Mouse (Mus musculus) ovary, postnatal 14 days (tissue): ENCODE results near the gene Tubgcp6.
A peak's percentile ranks its signal among the peaks of the same experiment; 100 is the strongest.

Experiments
- DNase-seq: peaks from one replicate; pipeline ENCODE4 v3.0.0; 2022; ENCODE audit warnings: low spot score

Gene Tubgcp6

GRCm38 (mm10) chr15:89141443-89141842 is 18.5 kb upstream of the Tubgcp6 start:
- no peak for DNase-seq

GRCm38 (mm10) chr15:89140659-89141252 is 17.8 kb upstream of the Tubgcp6 start, which contains the start of gene Mapk12:
Gene Mapk12, minus strand, starts transcription at chr15:89140703.
- no peak for DNase-seq

GRCm38 (mm10) chr15:89140048-89140658 is 17.2 kb upstream of the Tubgcp6 start:
- DNase-seq, result no peak

- DNase-seq, result no peak
Measured at GRCm38 (mm10) chr15:89138531-89138930, 15.6 kb upstream of the Tubgcp6 start.

GRCm38 (mm10) chr15:89138046-89138405 is 15.1 kb upstream of the Tubgcp6 start:
- no peak for DNase-seq

- no peak for DNase-seq
Measured at GRCm38 (mm10) chr15:89137378-89138045, 14.6 kb upstream of the Tubgcp6 start.

GRCm38 (mm10) chr15:89136461-89137155 is 13.7 kb upstream of the Tubgcp6 start:
- DNase-seq, result no peak

GRCm38 (mm10) chr15:89131316-89131715 is 8.4 kb upstream of the Tubgcp6 start:
- no peak for DNase-seq

- DNase-seq, result no peak
Measured at GRCm38 (mm10) chr15:89130245-89130644, 7.3 kb upstream of the Tubgcp6 start.

GRCm38 (mm10) chr15:89128382-89129350 is 5.8 kb upstream of the Tubgcp6 start, which contains the start of gene Hdac10:
Gene Hdac10, minus strand, starts transcription at chr15:89128700.
- peak; percentile 67 for DNase-seq

- no peak for DNase-seq
Measured at GRCm38 (mm10) chr15:89127364-89127940, 4.5 kb upstream of the Tubgcp6 start.

GRCm38 (mm10) chr15:89126622-89127021 is 3.7 kb upstream of the Tubgcp6 start:
- DNase-seq, result no peak

GRCm38 (mm10) chr15:89125351-89125750 is 2.4 kb upstream of the Tubgcp6 start:
- DNase-seq, result no peak

- DNase-seq, result no peak
Measured at GRCm38 (mm10) chr15:89124312-89124711, 1.4 kb upstream of the Tubgcp6 start.

GRCm38 (mm10) chr15:89123595-89123994 is 683 bp upstream of the Tubgcp6 start:
- DNase-seq, result no peak

- DNase-seq, result no peak
Measured at GRCm38 (mm10) chr15:89118007-89118406, 4.9 kb downstream of the Tubgcp6 start.

- no peak for DNase-seq
Measured at GRCm38 (mm10) chr15:89110147-89110546, 12.8 kb downstream of the Tubgcp6 start.

GRCm38 (mm10) chr15:89106976-89107375 is 15.9 kb downstream of the Tubgcp6 start:
- DNase-seq, result no peak

GRCm38 (mm10) chr15:89106073-89106472 is 16.8 kb downstream of the Tubgcp6 start:
- DNase-seq, result no peak

GRCm38 (mm10) chr15:89104425-89104824 is 18.5 kb downstream of the Tubgcp6 start:
- DNase-seq, result no peak

GRCm38 (mm10) chr15:89103921-89104320 is 19.0 kb downstream of the Tubgcp6 start:
- DNase-seq, result no peak
